Comparison of ENCODE assay signal across 19 mouse cellular contexts in genomic region chr16:87285639-87286038, GRCm38 (mm10).
DNase-seq lines count a peak whose midpoint lies in the region; ATAC-seq and TF ChIP-seq lines count a peak whose summit lies in the region.
"Had no signal": no experiment of that assay in that cellular context is flagged by ENCODE, and none has a peak within 500 bp of the region (broad histone marks: within the 10 kb centered on the region; RNA-seq: fewer than 3 reads in every experiment).

No protein-coding gene starts in this region.

- H3K27me3 ChIP-seq in kidney, embryonic 14.5 days (ENCODE audit: control insufficient read depth, insufficient read depth, low read length): no peaks in the 10 kb centered on the region
- H3K27me3 ChIP-seq in intestine, postnatal 0 days (replicated peaks; ENCODE audit: control insufficient read depth, insufficient read depth, low read length): no peaks in the 10 kb centered on the region
- H3K27me3 ChIP-seq: embryonic facial prominence, embryonic 12.5 days; forebrain, embryonic 15.5 days; heart, embryonic 15.5 days; hindbrain, embryonic 13.5 days had no signal

- H3K36me3 ChIP-seq in kidney, embryonic 14.5 days (ENCODE audit: control insufficient read depth, insufficient read depth, low read length): no peaks in the 10 kb centered on the region
- H3K36me3 ChIP-seq in intestine, postnatal 0 days (ENCODE audit: control insufficient read depth, insufficient read depth): no peaks in the 10 kb centered on the region
- H3K36me3 ChIP-seq: embryonic facial prominence, embryonic 12.5 days; forebrain, embryonic 15.5 days; heart, embryonic 15.5 days; hindbrain, embryonic 13.5 days had no signal

- 79% methylated on average over 2 of the region's 2 CpGs for WGBS in kidney, embryonic 14.5 days
- WGBS in intestine, postnatal 0 days: 53% methylated on average over 2 of the region's 2 CpGs

- TF ChIP-seq CTCF in intestine, postnatal 0 days (IDR thresholded peaks at IDR 0.05; ENCODE audit: low read depth): no peak

- H3K4me3 ChIP-seq in kidney, embryonic 14.5 days (ENCODE audit: low read length): no peak overlapping the region
- no peak overlapping the region for H3K4me3 ChIP-seq in intestine, postnatal 0 days (ENCODE audit: low read depth, low read length)
- H3K4me3 ChIP-seq: embryonic facial prominence, embryonic 12.5 days; forebrain, embryonic 15.5 days; heart, embryonic 15.5 days; hindbrain, embryonic 13.5 days had no signal

- no peak overlapping the region for H3K9ac ChIP-seq in kidney, embryonic 14.5 days (ENCODE audit: low read depth, low read length)
- no peak overlapping the region for H3K9ac ChIP-seq in intestine, postnatal 0 days (ENCODE audit: low read depth, low read length)
- H3K9ac ChIP-seq: embryonic facial prominence, embryonic 12.5 days; forebrain, embryonic 15.5 days; heart, embryonic 15.5 days; hindbrain, embryonic 13.5 days had no signal

- no peak for ATAC-seq in kidney, embryonic 14.5 days (ENCODE audit: low FRiP score, low TSS enrichment)
- ATAC-seq in intestine, postnatal 0 days: peak; percentile 87
- no peak for ATAC-seq in granulocyte monocyte progenitor cell, adult 5-6 weeks (replicated peaks; ENCODE audit: poor library complexity, severe bottlenecking)
- ATAC-seq: forebrain, embryonic 15.5 days had no signal

- no peak overlapping the region for H3K4me2 ChIP-seq in kidney, embryonic 14.5 days (replicated peaks; ENCODE audit: low read depth, low read length)
- H3K4me2 ChIP-seq in intestine, postnatal 0 days (replicated peaks; ENCODE audit: low read depth): no peak overlapping the region
- H3K4me2 ChIP-seq: embryonic facial prominence, embryonic 12.5 days; forebrain, embryonic 15.5 days; heart, embryonic 11.5 days; heart, embryonic 15.5 days; hindbrain, embryonic 13.5 days had no signal

- H3K9me3 ChIP-seq in kidney, embryonic 14.5 days (ENCODE audit: control insufficient read depth, low read length): peaks cover 5% of the 10 kb centered on the region; the same call in 1 of the 2 replicates
- H3K9me3 ChIP-seq in intestine, postnatal 0 days (ENCODE audit: control insufficient read depth): no peaks in the 10 kb centered on the region
- H3K9me3 ChIP-seq: embryonic facial prominence, embryonic 12.5 days; forebrain, embryonic 15.5 days; heart, embryonic 15.5 days had no signal

- no peak overlapping the region for H3K27ac ChIP-seq in kidney, embryonic 14.5 days (ENCODE audit: low read depth, low read length)
- H3K27ac ChIP-seq in intestine, postnatal 0 days (ENCODE audit: low read depth, low read length): no peak overlapping the region
- H3K27ac ChIP-seq: embryonic facial prominence, embryonic 12.5 days; forebrain, embryonic 15.5 days; heart, embryonic 15.5 days; hindbrain, embryonic 13.5 days had no signal

- no peaks in the 10 kb centered on the region for H3K4me1 ChIP-seq in kidney, embryonic 14.5 days (ENCODE audit: control insufficient read depth, insufficient read depth, low read length)
- no peaks in the 10 kb centered on the region for H3K4me1 ChIP-seq in intestine, postnatal 0 days (replicated peaks; ENCODE audit: control insufficient read depth, insufficient read depth, low read length)
- H3K4me1 ChIP-seq: embryonic facial prominence, embryonic 12.5 days; forebrain, embryonic 15.5 days; heart, embryonic 15.5 days; hindbrain, embryonic 13.5 days had no signal

- peak; percentile 67 to 85 for DNase-seq in kidney, adult 8-10 months
- peak; percentile 54 for DNase-seq in kidney, postnatal 14 days
- no peak for DNase-seq in layer of hippocampus, adult 9-10 months (ENCODE audit: low spot score)
- DNase-seq in natural killer cell, adult 2 months (ENCODE audit: low spot score in 2 of 2): no peak
- DNase-seq: adrenal gland, postnatal 10 days; cerebellum, adult 11-12 months; cerebellum, adult 9-10 months; cerebellum, postnatal 25 days; gastrocnemius, postnatal 36 days; heart, adult 18-20 months; heart, postnatal 14 days had no signal

Comparison
In these comparisons a context has a peak if more than half of its experiments do, and no peak if none do; other contexts are left out.
1. DNase-seq: peak in kidney, adult 8-10 months (2 of 2) and kidney, postnatal 14 days (single experiment); none in layer of hippocampus, adult 9-10 months (single experiment) and natural killer cell, adult 2 months (0 of 2).